Mouse (Mus musculus) heart, embryonic 10.5 days (tissue): ENCODE measurements around the gene Ripor2. TPM values are rescaled to one million over a fixed set of nuclear protein-coding genes. Genes with fewer than 3 reads are reported as not detected.
A peak's percentile ranks its signal among the peaks of the same experiment; 100 is the strongest.

Experiments
- DNase-seq: peaks from one replicate; pipeline ENCODE4 v3.0.0-alpha.2; 2017; ENCODE audit warnings: low spot score
- H3K27ac ChIP-seq: fragments of 300-500 bp; sonication (generic); 2 replicates; pipeline ENCODE4 v1.5.1; 2016; ENCODE audit warnings: mild to moderate bottlenecking
- H3K27me3 ChIP-seq: fragments of 300-500 bp; sonication (generic); 2 replicates; pipeline ENCODE4 v1.6.1; 2016; ENCODE audit warnings: mild to moderate bottlenecking; ENCODE audit not compliant: poor library complexity, insufficient read depth, severe bottlenecking
- H3K36me3 ChIP-seq: fragments of 300-500 bp; sonication (generic); 2 replicates; pipeline ENCODE4 v1.6.1; 2016; ENCODE audit warnings: mild to moderate bottlenecking, moderate library complexity
- H3K4me1 ChIP-seq: fragments of 300-500 bp; sonication (generic); 2 replicates; pipeline ENCODE4 v1.6.1; 2016; ENCODE audit warnings: mild to moderate bottlenecking
- H3K4me3 ChIP-seq: fragments of 300-500 bp; sonication (generic); 2 replicates; pipeline ENCODE4 v1.5.1; 2016; ENCODE audit warnings: mild to moderate bottlenecking, moderate library complexity
- H3K9me3 ChIP-seq: fragments of 300-500 bp; sonication (generic); 2 replicates; pipeline ENCODE4 v1.6.1; 2016; ENCODE audit warnings: mild to moderate bottlenecking, moderate library complexity
- WGBS: fragments of 180-500 bp; shearing (Covaris S2); methylation state at CpG from one replicate; pipeline ENCODE4 v1.1.7; 2016; 5-methylcytosine and 5-hydroxymethylcytosine counted together
- polyA plus RNA-seq: library from polyadenylated mRNA; unstranded; fragments of >200 nt; fragmentation: Nextera tagmentation; extraction: Ambion mirVana; gene quantifications from 2 replicates; pipeline ENCODE4 v1.2.1, GENCODE M21; 2016

Ripor2 gene
- polyA plus RNA-seq: 5.2 and 6.8 TPM in 2 replicates

DNA sequence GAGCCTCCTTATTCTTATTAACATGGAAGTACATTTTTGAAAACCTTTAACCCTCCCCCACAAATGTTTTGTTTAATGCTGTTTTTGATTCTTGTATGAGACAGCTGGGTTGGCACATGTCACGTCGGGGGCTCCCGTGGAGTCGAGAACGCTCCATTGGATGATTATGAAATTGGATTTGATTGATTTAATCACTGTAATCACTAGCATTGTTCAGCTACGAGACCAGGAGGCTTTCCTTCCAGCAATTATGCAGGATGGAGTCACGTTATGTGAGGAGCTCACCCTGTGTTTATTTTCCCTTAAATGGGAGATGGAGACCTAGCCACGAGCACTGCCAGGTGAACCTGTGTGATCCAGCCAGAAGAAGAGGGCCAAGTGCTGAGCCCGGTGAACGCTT is at the start of gene Ripor2:
Gene Ripor2, plus strand, starts transcription at position 357 of the 400 bp plus-strand sequence.
- Histone ChIP-seq H3K27me3 (no peaks in the 10 kb centered on the region), H3K27ac (no peak within 1 kb of the TSS), H3K4me1 (peaks cover 15% of the 10 kb centered on the region), H3K36me3 (no peaks in the 10 kb centered on the region), H3K4me3 (no peak within 1 kb of the TSS), H3K9me3 (no peaks in the 10 kb centered on the region)
- no peak for DNase-seq
- WGBS: 82% methylated on average over 10 of the region's 10 CpGs

DNA sequence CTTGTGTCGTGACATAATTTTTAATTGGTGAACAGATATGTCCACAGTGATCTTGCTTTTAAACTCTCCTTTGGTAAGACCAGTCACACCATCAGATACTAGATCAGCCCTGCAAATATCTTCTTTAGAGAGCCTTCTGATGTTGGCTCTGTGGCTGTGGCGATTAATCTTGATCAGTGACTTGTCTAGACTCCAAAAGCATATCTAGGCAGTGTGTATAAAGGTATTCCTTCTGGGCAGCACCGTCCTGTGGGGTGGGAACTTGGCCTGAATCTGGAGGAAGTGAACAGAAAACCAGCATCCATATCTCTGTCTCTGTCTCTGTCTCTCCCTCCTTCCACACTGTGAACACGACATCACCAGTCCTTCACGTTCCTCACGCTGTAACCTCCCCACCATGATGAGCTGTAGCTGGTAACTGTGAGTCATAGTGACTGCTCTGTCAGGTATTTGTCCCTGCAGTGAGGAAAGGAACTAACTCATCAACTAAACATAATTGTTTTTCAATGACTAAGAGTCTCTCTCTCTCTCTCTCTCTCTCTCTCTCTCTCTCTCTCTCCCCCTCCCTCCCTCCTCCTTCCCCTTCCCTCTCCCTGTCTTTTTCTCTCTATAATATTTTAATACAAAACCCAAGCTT is 45.3 kb upstream of the Ripor2 start:
- Histone ChIP-seq H3K36me3 (no peaks in the 10 kb centered on the region), H3K27ac (no peak overlapping the region), H3K27me3 (no peaks in the 10 kb centered on the region), H3K4me1 (peaks cover 9% of the 10 kb centered on the region), H3K4me3 (no peak overlapping the region), H3K9me3 (no peaks in the 10 kb centered on the region)
- WGBS: 68% methylated on average over 6 of the region's 6 CpGs
- DNase-seq: no peak

DNA sequence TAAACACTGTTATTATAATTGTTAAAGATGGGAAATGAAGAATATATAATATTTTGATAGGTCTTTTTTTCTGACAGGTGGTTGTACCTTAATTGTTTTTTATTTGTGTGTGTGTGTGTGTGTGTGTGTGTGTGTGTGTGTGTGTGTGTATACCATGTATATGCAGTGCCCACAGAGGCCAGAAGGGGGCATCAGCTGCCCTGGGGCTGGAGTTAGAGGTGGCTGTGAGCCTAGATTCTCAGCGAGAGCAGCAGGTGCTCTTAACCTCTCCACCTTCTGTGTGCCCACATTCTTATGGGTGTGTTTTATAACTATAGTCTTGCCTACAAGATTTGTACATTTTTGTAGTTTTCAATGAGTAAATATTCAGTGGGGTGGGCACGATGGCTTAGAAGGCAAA is 44.0 kb upstream of the Ripor2 start:
- H3K27ac ChIP-seq: no peak overlapping the region
- 84% methylated on average over 2 of the region's 2 CpGs for WGBS
- H3K27me3 ChIP-seq: no peaks in the 10 kb centered on the region
- H3K9me3 ChIP-seq: no peaks in the 10 kb centered on the region
- H3K4me3 ChIP-seq: no peak overlapping the region
- peaks cover 9% of the 10 kb centered on the region for H3K4me1 ChIP-seq
- H3K36me3 ChIP-seq: no peaks in the 10 kb centered on the region
- DNase-seq: no peak

DNA sequence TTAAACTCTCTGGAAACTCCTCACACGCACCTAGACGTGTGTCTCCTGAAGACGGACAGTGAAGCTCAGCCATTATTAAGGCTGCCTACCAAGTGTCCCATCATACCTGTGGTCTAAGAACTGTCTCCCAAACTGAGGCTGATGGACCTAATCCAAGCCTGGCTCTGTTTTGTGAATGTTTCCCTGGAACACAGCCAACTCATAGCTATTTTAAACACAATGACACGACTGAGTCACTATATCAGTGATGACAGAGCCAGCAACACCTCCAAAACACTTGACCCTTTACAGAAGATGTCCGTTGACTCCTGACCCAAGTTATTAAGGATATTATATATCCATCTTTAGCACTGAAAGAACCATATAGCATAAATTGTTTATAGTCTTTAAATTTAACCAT is 43.0 kb upstream of the Ripor2 start:
- WGBS: 49% methylated on average over 5 of the region's 5 CpGs
- DNase-seq: no peak
- no peaks in the 10 kb centered on the region for H3K36me3 ChIP-seq
- H3K4me3 ChIP-seq: no peak overlapping the region
- peak overlapping the region; percentile 68; the same call in 1 of the 2 replicates for H3K27ac ChIP-seq
- no peaks in the 10 kb centered on the region for H3K27me3 ChIP-seq
- H3K9me3 ChIP-seq: no peaks in the 10 kb centered on the region
- peaks cover 9% of the 10 kb centered on the region for H3K4me1 ChIP-seq

DNA sequence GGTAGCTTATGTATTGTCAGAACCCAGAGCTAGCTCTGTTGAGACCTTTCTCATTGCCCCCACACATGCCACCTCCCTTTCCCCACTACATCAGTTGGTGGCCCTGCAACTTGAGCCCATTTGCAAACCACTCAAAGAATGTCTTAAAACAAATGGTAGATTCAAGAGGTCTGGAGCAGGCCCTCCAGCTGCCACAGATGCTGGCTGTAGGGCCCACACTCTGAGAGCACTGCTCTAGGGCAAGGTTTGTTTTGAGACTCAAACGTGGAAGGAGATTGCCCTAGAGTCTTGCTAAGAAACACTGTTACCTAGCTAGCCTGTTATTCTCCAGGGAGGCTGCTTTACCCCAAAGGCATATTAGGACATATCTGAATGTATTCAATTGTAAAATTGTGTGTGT is 36.3 kb upstream of the Ripor2 start:
- no peak for DNase-seq
- H3K27me3 ChIP-seq: no peaks in the 10 kb centered on the region
- H3K9me3 ChIP-seq: no peaks in the 10 kb centered on the region
- peaks cover 25% of the 10 kb centered on the region for H3K4me1 ChIP-seq
- H3K4me3 ChIP-seq: no peak overlapping the region
- WGBS: 32% methylated on average over 1 of the region's 1 CpGs
- no peaks in the 10 kb centered on the region for H3K36me3 ChIP-seq
- H3K27ac ChIP-seq: no peak overlapping the region

DNA sequence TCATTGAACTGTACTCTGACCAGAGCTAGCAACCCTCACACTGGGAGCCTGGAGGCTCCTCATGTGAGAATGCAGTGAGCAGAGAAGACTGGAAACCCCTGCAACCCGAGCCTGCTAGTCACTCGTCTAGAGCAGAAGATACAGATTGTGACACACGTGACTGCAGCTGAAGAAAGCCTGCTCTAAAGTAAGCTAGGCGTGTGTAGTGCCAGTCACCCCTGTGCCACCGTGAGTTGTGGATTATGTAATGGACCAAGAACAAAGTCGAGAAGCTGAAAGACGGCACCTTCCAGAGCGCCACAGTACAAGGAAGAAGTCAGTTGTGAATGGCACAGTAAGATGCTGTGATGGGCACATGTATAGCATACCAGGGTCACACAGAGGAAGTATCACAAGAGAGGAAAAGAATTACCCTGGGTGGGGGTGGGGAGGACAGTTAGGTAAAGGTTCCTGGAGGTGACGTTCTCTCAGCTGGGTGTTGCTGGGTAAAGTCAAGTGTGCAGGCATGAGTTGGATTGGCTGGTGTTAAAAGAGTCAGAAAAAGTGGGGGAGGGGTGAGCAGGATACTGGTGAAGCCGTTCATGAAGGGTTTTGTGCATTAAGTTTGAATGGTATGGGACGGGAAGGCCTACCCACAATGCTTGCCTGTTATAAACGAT is 35.1 kb upstream of the Ripor2 start:
- WGBS: 68% methylated on average over 12 of the region's 12 CpGs
- no peak for DNase-seq
- peaks cover 35% of the 10 kb centered on the region for H3K4me1 ChIP-seq
- H3K9me3 ChIP-seq: no peaks in the 10 kb centered on the region
- no peak overlapping the region for H3K4me3 ChIP-seq
- H3K27me3 ChIP-seq: no peaks in the 10 kb centered on the region
- no peaks in the 10 kb centered on the region for H3K36me3 ChIP-seq
- H3K27ac ChIP-seq: 0 out of 2 replicates have a peak overlapping the region, but pooled peaks have one; percentile 12

DNA sequence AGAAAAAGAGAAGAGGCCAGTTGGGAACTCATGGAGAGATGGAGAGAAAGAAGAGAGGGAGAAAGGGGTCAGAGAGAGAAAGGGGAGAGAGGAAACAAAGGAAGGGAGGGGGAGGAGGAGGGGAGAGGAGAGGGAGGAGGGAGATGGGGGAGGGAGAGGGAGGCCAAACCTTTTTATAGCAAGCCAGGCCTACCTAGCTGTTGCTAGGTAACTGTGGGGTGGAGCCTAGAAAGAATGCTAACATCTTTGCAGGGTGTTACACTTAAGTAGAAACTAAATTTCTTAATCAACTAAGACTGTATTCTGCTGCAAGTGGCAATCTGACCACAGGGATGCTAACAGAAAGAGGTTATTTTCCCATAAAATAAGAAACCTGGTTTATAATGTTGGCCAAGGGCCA is 33.1 kb upstream of the Ripor2 start:
- peaks cover 46% of the 10 kb centered on the region for H3K4me1 ChIP-seq

DNA sequence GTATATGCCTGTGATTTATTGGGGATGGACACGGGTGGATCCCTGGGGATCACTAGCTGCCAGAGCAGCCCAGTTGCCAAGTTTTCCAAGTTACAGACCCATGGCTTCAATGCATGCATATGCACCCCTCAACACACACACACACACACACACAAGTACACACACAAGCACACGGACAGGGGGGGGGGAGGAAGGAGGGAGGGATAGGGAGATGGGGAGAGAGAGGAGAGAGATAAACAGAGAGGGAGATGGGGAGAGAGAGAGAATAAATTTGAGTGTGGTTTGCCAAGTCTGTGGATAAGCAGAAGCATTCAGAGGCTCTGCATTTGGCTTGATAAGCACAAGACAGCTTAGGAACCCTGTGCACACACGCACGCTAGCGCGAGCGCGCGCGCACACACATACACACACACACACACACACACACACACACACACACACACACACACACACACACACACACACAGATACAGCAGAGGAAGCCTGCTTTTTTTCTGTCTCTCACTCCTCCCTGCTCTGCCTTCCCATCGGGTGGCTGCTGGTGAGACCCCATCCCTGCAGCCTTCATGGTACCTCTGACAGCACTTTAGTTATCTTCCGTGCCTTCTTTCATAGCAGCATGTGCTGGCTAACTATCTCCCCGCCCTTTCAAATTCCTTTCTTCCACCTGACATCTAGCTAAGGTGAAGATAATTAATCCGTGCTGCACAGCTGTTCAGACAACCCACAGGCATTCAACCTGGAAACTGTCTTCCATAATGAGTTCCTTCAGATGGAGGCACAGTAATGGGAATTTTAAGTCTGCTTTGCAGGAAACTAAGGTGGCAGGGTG is 30.7 kb upstream of the Ripor2 start:
- peak; percentile 67 for DNase-seq
- no peaks in the 10 kb centered on the region for H3K27me3 ChIP-seq
- H3K36me3 ChIP-seq: no peaks in the 10 kb centered on the region
- H3K4me1 ChIP-seq: peaks cover 46% of the 10 kb centered on the region
- WGBS: 46% methylated on average over 14 of the region's 14 CpGs
- no peaks in the 10 kb centered on the region for H3K9me3 ChIP-seq
- no peak overlapping the region for H3K4me3 ChIP-seq
- H3K27ac ChIP-seq: peak overlapping the region; percentile 62; the same call in 1 of the 2 replicates

More for the DNA sequence above, 33.1 kb upstream of the Ripor2 start:
- no peak for DNase-seq
- Histone ChIP-seq H3K27me3 (no peaks in the 10 kb centered on the region), H3K4me3 (no peak overlapping the region), H3K9me3 (no peaks in the 10 kb centered on the region), H3K27ac (0 out of 2 replicates have a peak overlapping the region, but pooled peaks have one; percentile 70), H3K36me3 (no peaks in the 10 kb centered on the region)

DNA sequence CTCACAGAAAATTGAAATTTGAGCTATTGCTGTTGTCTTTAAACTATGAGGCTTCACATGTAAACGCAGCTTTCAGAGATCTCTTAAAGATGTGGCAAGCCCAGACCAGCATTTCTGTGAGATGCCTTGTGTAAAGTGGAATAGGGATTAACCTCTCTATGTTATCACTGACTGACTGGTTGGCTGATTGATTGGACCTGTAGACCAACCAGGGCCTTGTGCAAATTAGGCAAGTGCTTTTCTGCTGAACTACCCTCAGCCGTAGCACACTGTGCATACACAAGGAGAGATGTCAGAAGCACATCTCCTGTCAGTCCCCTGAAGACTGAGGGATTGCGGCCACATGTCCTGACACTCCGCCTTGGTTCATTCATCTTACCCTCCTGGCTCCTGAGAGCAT is 29.9 kb upstream of the Ripor2 start:
- 49% methylated on average over 4 of the region's 4 CpGs for WGBS
- Histone ChIP-seq H3K27ac (no peak overlapping the region), H3K36me3 (no peaks in the 10 kb centered on the region), H3K4me3 (no peak overlapping the region), H3K9me3 (no peaks in the 10 kb centered on the region), H3K4me1 (peaks cover 44% of the 10 kb centered on the region), H3K27me3 (no peaks in the 10 kb centered on the region)
- no peak for DNase-seq

DNA sequence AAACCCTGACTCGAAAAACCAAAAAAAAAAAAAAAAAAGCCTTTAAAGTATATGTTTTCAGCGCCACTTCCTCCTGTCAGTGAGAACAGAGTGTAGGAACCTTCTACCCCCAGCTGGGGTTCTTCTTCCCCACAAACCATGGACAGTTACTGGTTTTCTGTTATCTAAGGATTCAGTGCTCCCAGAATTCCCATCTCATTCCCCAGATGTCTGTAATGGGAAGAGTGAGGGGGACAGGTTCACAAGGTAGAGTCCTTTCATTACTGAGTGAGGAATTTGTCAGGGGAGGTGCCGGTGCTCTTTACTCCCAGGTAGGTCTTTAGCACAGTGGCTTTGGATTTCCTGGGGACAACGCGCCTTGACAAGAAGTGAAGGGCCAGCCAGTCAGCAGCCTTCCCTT is 20.6 kb upstream of the Ripor2 start:
- DNase-seq: no peak
- H3K36me3 ChIP-seq: no peaks in the 10 kb centered on the region
- no peak overlapping the region for H3K4me3 ChIP-seq
- no peak overlapping the region for H3K27ac ChIP-seq
- H3K9me3 ChIP-seq: no peaks in the 10 kb centered on the region
- H3K4me1 ChIP-seq: peaks cover 29% of the 10 kb centered on the region
- H3K27me3 ChIP-seq: no peaks in the 10 kb centered on the region
- WGBS: 91% methylated on average over 5 of the region's 5 CpGs

DNA sequence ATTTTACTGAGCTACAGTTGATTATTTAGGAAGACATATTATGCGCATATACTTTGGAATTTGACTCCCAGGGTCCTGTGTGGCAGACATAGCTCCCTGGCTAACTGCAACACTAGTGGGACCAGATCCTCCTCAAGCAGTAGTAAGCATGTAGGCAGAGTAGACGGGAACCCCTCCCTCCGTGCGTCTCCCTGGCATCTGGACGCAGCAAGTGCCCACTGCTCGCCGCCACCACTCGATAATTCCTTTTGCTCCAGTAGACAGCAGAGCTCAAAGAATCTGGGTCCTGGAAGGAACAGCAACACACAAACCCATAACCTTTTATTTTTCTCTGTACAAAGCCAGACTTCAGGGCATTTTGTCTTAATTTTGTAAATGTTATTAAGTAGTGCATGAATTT is 17.3 kb upstream of the Ripor2 start:
- no peak overlapping the region for H3K4me3 ChIP-seq
- no peak for DNase-seq
- 69% methylated on average over 8 of the region's 8 CpGs for WGBS
- no peaks in the 10 kb centered on the region for H3K9me3 ChIP-seq
- peaks cover 39% of the 10 kb centered on the region for H3K4me1 ChIP-seq
- H3K36me3 ChIP-seq: no peaks in the 10 kb centered on the region
- peak overlapping the region; percentile 87 for H3K27ac ChIP-seq
- no peaks in the 10 kb centered on the region for H3K27me3 ChIP-seq

DNA sequence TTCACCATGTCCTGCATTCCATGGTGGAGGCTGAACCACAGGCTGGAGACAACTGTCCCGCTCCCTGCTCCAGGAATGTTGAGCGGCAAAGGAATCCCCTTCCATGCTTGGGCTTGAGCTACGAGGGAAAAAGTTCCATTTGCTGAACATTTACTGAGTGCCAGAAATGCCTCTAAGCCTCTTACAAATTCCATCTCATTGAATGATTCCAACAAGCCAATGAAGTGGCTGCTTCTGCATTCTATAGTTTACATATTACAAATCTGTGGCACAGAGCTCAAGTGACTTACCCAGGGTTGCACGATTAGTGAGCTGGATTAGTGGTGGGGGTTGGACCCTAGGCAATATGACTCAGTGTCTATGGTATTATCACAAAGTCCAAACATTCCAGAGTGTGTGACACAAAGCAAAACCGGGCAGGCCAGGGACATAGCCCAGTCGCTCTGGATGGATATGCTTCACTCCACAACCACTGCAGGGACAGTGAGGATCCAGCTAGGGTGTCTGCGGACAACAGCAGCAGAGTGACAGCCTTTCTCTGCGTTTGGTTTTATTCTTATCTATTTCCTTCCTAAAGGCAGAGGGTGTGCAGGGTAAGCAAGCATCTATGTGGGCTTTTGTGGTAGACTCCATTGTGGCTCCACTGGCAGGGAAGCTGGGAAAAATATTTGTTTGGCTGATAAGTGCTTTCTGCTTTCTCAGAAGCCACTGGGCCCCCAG is 16.6 kb upstream of the Ripor2 start:
- peak overlapping the region; percentile 28; the same call in 1 of the 2 replicates for H3K4me3 ChIP-seq
- H3K36me3 ChIP-seq: no peaks in the 10 kb centered on the region
- 14% methylated on average over 8 of the region's 8 CpGs for WGBS
- no peaks in the 10 kb centered on the region for H3K9me3 ChIP-seq
- H3K27me3 ChIP-seq: no peaks in the 10 kb centered on the region
- H3K4me1 ChIP-seq: peaks cover 45% of the 10 kb centered on the region
- DNase-seq: peak; percentile 90
- H3K27ac ChIP-seq: peak overlapping the region; percentile 87
